Mouse (Mus musculus) urinary bladder, adult 18-20 months (tissue): ENCODE results near the gene Myo10.

Source experiments
- DNase-seq, 2 experiments: peaks; one replicate each; pipeline ENCODE4 v3.0.0; 2022; ENCODE audit warnings: low spot score in 2 of 2, mixed read lengths in 2 of 2

Myo10 gene

DNA sequence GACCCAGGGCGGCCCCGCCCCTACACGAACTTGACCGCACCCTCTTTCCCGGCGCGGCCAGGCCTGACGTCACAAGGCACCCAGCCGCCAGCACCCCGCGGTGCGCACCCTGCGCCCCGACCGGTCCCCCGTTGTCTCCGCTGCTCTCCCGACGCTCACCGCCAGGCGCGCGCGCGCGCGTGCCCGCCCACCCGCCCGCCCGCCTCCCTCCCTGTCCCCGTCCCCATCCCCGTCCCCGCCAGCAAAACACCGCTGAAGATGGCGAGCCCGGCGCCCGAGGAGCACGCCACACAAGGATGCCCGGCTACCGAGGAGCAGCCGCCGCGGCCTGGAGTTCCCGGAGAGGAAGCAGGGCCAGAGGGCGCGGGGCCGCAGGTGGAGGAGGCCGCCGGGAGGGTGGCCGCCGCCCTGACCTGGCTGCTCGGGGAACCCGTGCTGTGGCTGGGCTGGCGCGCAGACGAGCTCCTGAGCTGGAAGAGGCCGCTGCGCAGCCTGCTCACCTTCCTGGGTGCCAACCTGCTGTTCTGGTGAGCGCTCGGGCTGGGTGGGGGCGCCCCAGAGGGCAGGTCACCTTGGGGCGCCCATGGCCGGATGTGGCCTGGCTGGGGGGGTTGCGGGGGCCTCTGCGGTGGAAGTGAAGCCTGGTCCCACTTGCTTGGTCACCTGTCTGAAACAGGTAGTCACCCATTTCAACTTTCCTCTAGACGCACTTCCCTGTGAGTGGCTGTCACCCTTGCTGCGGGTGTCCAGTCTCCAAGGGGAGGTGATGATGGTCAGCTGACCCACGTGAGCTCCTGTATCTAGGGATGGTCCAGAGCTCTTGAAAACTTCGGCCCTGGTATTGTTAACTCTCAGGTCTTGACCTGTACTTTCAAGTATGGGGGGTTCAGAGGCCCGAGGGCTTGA, 221.0 kb downstream of the Myo10 start, which contains the start of gene Retreg1:
Gene Retreg1, plus strand, starts transcription at position 95 of the 906 bp plus-strand sequence.
- DNase-seq, result peak; percentile 75 to 78

GRCm38 (mm10) chr15:25844013-25844570, 221.8 kb downstream of the Myo10 start:
- DNase-seq, result no peak

DNA sequence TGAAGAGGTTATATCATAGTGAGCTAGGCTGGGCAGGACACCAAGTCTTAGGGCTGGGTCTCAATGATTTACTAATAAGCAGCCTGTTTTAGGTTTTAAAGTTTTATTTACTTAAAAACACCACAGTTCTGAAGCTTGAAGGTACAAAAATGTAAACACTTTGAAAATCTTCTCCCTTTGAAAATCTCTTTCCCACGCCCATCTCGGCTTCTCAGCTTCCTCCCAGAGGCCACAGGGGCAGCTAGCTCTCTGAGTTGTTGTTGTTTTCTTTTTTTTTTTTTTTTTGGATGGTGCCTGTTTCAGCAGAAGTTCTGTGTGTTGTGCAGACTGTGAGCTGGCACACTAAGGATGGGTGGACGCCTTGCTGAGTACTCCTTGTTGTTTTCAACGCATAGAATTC, 222.4 kb downstream of the Myo10 start:
- no peak for DNase-seq

DNA sequence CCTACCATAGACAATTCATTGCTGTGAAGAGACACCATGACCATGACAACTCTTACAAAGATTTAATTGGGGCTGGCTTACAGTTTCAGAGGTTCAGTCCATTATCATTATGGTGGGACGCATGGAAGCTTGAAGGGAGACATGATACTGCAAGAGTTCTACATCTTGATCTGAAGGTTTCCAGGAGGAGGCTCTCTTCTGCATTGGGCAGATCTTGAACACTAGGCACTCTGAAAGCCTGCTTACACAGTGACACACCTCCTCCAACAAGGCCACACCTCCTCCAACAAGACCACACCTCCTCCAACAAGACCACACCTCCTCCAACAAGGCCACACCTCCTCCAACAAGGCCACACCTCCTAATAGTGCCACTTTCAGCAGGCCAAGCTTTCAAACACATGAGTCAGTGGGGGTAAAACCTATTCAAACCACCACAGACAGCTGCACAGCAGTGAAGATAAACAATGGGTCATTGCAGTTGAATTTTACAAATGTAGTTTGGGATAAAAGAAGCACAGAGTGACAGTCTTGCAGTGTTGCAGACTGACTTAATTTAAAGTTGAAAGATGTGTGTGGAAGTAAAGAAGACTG, 225.3 kb downstream of the Myo10 start:
- no peak for DNase-seq

GRCm38 (mm10) chr15:25850552-25850951, 228.2 kb downstream of the Myo10 start:
- DNase-seq, result no peak

DNA sequence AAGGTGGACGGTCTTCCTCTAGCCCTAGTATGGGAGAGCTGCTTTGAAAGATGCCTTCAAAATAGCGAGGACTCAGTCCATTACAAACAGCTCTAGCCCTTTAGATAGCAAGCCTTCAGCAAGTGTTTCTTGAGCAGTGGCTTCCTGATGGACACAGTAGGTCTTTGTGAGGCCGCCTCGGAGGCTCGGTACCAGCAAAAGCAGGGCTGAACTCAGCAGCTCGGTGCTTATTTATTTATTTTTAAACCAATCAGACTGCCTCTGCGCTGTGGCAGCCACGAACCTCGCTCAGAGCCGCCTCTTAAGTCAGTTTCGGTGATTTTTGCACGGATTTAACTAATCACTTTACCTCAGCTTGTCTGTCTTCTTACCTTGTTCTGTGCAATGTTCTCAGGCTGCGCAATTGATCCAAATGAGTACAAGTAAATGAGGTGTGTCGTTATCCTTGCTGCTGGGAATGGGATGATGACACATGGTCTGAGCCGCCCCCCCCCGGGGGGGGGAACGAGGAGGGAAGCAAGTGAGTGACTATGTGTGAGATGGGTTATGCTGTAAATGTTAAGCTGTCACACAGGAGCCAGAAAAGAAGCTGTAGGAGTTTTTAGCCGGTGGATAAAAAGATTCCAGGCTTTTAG, 232.1 kb downstream of the Myo10 start:
- no peak for DNase-seq

DNA sequence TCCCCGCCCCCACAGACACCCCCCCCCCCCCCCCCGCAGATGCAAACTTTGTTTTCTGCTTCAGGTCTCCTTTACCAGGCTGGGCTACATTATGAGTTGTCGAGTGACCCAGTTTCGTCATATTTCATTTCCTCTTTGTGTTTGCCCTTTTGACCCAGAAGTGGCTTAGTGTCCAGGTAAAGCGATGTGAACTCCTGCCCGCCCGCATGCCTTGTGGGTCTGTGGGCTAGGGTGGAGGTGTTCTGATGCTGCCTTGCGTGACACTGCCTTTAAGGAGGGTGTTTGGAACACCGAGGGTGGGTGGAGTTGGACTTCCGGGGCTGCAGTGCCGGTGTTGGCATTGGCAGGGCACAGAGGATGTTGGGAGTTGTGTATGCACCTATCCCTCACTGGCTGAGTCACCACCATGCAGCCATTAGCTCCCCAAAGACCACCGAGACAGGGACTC, 236.3 kb downstream of the Myo10 start:
- no peak for DNase-seq

GRCm38 (mm10) chr15:25859469-25859868, 237.1 kb downstream of the Myo10 start:
- DNase-seq, result no peak

GRCm38 (mm10) chr15:25861900-25862299, 239.6 kb downstream of the Myo10 start:
- DNase-seq, result no peak
